Mouse (Mus musculus): Measurements from ENCODE around the gene Hoxb5. TPM values are rescaled to one million over a fixed set of nuclear protein-coding genes. Genes with fewer than 3 reads are reported as not detected.

Gene Hoxb5
- polyA plus RNA-seq, 1 experiment from 2014 or later, result 2.4 TPM

- H3K9ac ChIP-seq (ENCODE audit: low read depth, low read length), result peak overlapping the region; percentile 69
- no peaks in the 10 kb centered on the region for H3K9me3 ChIP-seq (replicated peaks; ENCODE audit: control insufficient read depth, low read length)
- peaks cover 4% of the 10 kb centered on the region; the same call in 1 of the 2 replicates for H3K4me1 ChIP-seq (ENCODE audit: control insufficient read depth, insufficient read depth, low read length)
- peak overlapping the region; percentile 80 for H3K27ac ChIP-seq (ENCODE audit: low read depth, low read length)
- ATAC-seq (replicated peaks; ENCODE audit: insufficient number of reproducible peaks, low FRiP score, low TSS enrichment), result peak; percentile 71; the same call in 1 of the 2 replicates
- under 1% methylated on average over 42 of the region's 45 CpGs for WGBS (ENCODE audit: insufficient replicate concordance)
- peak overlapping the region; percentile 74 for H3K4me2 ChIP-seq
- H3K36me3 ChIP-seq (ENCODE audit: control insufficient read depth, insufficient read depth, low read length), result no peaks in the 10 kb centered on the region
- peak overlapping the region; percentile 55 for H3K4me3 ChIP-seq (ENCODE audit: low read depth, low read length)
- peaks cover 91% of the 10 kb centered on the region for H3K27me3 ChIP-seq (ENCODE audit: control insufficient read depth, insufficient read depth, low read length)
These were observed 15.4 kb downstream of the Hoxb5 start for GRCm38 (mm10) chr11:96318368-96319070.

GRCm38 (mm10) chr11:96319071-96319902, 16.2 kb downstream of the Hoxb5 start:
- H3K27me3 ChIP-seq (ENCODE audit: control insufficient read depth, insufficient read depth, low read length), result peaks cover 91% of the 10 kb centered on the region
- peak overlapping the region; percentile 74 for H3K4me2 ChIP-seq
- WGBS (ENCODE audit: insufficient replicate concordance), result 0% methylated on average over 28 of the region's 34 CpGs
- no peaks in the 10 kb centered on the region for H3K36me3 ChIP-seq (ENCODE audit: control insufficient read depth, insufficient read depth, low read length)
- peak overlapping the region; percentile 80 for H3K27ac ChIP-seq (ENCODE audit: low read depth, low read length)
- peak overlapping the region; percentile 69 for H3K9ac ChIP-seq (ENCODE audit: low read depth, low read length)
- peak overlapping the region; percentile 55 for H3K4me3 ChIP-seq (ENCODE audit: low read depth, low read length)
- H3K9me3 ChIP-seq (replicated peaks; ENCODE audit: control insufficient read depth, low read length), result no peaks in the 10 kb centered on the region
- ATAC-seq (replicated peaks; ENCODE audit: insufficient number of reproducible peaks, low FRiP score, low TSS enrichment), result no peak
- H3K4me1 ChIP-seq (ENCODE audit: control insufficient read depth, insufficient read depth, low read length), result peaks cover 4% of the 10 kb centered on the region; the same call in 1 of the 2 replicates

- ATAC-seq (replicated peaks; ENCODE audit: insufficient number of reproducible peaks, low FRiP score, low TSS enrichment), result no peak
- WGBS (ENCODE audit: insufficient replicate concordance), result under 1% methylated on average over 29 of the region's 29 CpGs
- peak overlapping the region; percentile 74 for H3K4me2 ChIP-seq
- H3K36me3 ChIP-seq (ENCODE audit: control insufficient read depth, insufficient read depth, low read length), result no peaks in the 10 kb centered on the region
- H3K4me1 ChIP-seq (ENCODE audit: control insufficient read depth, insufficient read depth, low read length), result peaks cover 4% of the 10 kb centered on the region; the same call in 1 of the 2 replicates
- peak overlapping the region; percentile 61; the same call in 1 of the 2 replicates for H3K9ac ChIP-seq (ENCODE audit: low read depth, low read length)
- peak overlapping the region; percentile 55 for H3K4me3 ChIP-seq (ENCODE audit: low read depth, low read length)
- no peaks in the 10 kb centered on the region for H3K9me3 ChIP-seq (replicated peaks; ENCODE audit: control insufficient read depth, low read length)
- peaks cover 90% of the 10 kb centered on the region for H3K27me3 ChIP-seq (ENCODE audit: control insufficient read depth, insufficient read depth, low read length)
- peak overlapping the region; percentile 80; the same call in 1 of the 2 replicates for H3K27ac ChIP-seq (ENCODE audit: low read depth, low read length)
These were observed 16.8 kb downstream of the Hoxb5 start for GRCm38 (mm10) chr11:96319910-96320309.

GRCm38 (mm10) chr11:96320688-96321087, 17.6 kb downstream of the Hoxb5 start:
- H3K4me2 ChIP-seq, result peak overlapping the region; percentile 74; the same call in 1 of the 2 replicates
- H3K27me3 ChIP-seq (ENCODE audit: control insufficient read depth, insufficient read depth, low read length), result peaks cover 89% of the 10 kb centered on the region
- no peak overlapping the region for H3K9ac ChIP-seq (ENCODE audit: low read depth, low read length)

GRCm38 (mm10) chr11:96321846-96322245, 18.7 kb downstream of the Hoxb5 start:
- Histone ChIP-seq H3K9me3 (replicated peaks; ENCODE audit: control insufficient read depth, low read length) (no peaks in the 10 kb centered on the region), H3K27ac (ENCODE audit: low read depth, low read length) (no peak overlapping the region), H3K36me3 (ENCODE audit: control insufficient read depth, insufficient read depth, low read length) (no peaks in the 10 kb centered on the region), H3K4me1 (ENCODE audit: control insufficient read depth, insufficient read depth, low read length) (peaks cover 7% of the 10 kb centered on the region), H3K27me3 (ENCODE audit: control insufficient read depth, insufficient read depth, low read length) (peaks cover 89% of the 10 kb centered on the region), H3K4me3 (ENCODE audit: low read depth, low read length) (no peak overlapping the region), H3K9ac (ENCODE audit: low read depth, low read length) (no peak overlapping the region), H3K4me2 (0 out of 2 replicates have a peak overlapping the region, but pooled peaks have one; percentile 7)
- WGBS (ENCODE audit: insufficient replicate concordance), result 25% methylated on average over 5 of the region's 5 CpGs
- ATAC-seq (replicated peaks; ENCODE audit: insufficient number of reproducible peaks, low FRiP score, low TSS enrichment), result no peak

More at GRCm38 (mm10) chr11:96320688-96321087, 17.6 kb downstream of the Hoxb5 start:
- Histone ChIP-seq H3K36me3 (ENCODE audit: control insufficient read depth, insufficient read depth, low read length) (no peaks in the 10 kb centered on the region), H3K27ac (ENCODE audit: low read depth, low read length) (no peak overlapping the region), H3K9me3 (replicated peaks; ENCODE audit: control insufficient read depth, low read length) (no peaks in the 10 kb centered on the region), H3K4me3 (ENCODE audit: low read depth, low read length) (peak overlapping the region; percentile 16), H3K4me1 (ENCODE audit: control insufficient read depth, insufficient read depth, low read length) (peaks cover 4% of the 10 kb centered on the region; the same call in 1 of the 2 replicates)
- no peak for ATAC-seq (replicated peaks; ENCODE audit: insufficient number of reproducible peaks, low FRiP score, low TSS enrichment)
- 3% methylated on average over 17 of the region's 17 CpGs for WGBS (ENCODE audit: insufficient replicate concordance)

- Histone ChIP-seq H3K4me1 (ENCODE audit: control insufficient read depth, insufficient read depth, low read length) (peaks cover 7% of the 10 kb centered on the region), H3K9me3 (replicated peaks; ENCODE audit: control insufficient read depth, low read length) (no peaks in the 10 kb centered on the region), H3K9ac (ENCODE audit: low read depth, low read length) (no peak overlapping the region), H3K4me2 (no peak overlapping the region), H3K27ac (ENCODE audit: low read depth, low read length) (no peak overlapping the region), H3K4me3 (ENCODE audit: low read depth, low read length) (no peak overlapping the region), H3K27me3 (ENCODE audit: control insufficient read depth, insufficient read depth, low read length) (peaks cover 91% of the 10 kb centered on the region), H3K36me3 (ENCODE audit: control insufficient read depth, insufficient read depth, low read length) (no peaks in the 10 kb centered on the region)
- ATAC-seq (replicated peaks; ENCODE audit: insufficient number of reproducible peaks, low FRiP score, low TSS enrichment), result no peak
- 16% methylated on average over 6 of the region's 6 CpGs for WGBS (ENCODE audit: insufficient replicate concordance)
These were observed 19.6 kb downstream of the Hoxb5 start for GRCm38 (mm10) chr11:96322738-96323137.

GRCm38 (mm10) chr11:96323154-96323553, 20.0 kb downstream of the Hoxb5 start, which contains the start of gene Hoxb3:
TSS of gene Hoxb3 (plus strand) at chr11:96323326.
- H3K4me2 ChIP-seq, result 0 out of 2 replicates have a peak within 1 kb of the TSS, but pooled peaks have one; percentile 7
- peaks cover 91% of the 10 kb centered on the region for H3K27me3 ChIP-seq (ENCODE audit: control insufficient read depth, insufficient read depth, low read length)
- H3K4me1 ChIP-seq (ENCODE audit: control insufficient read depth, insufficient read depth, low read length), result peaks cover 7% of the 10 kb centered on the region
- H3K9ac ChIP-seq (ENCODE audit: low read depth, low read length), result peak within 1 kb of the TSS; percentile 34; the same call in 1 of the 2 replicates
- WGBS (ENCODE audit: insufficient replicate concordance), result 21% methylated on average over 10 of the region's 10 CpGs
- no peak within 1 kb of the TSS for H3K4me3 ChIP-seq (ENCODE audit: low read depth, low read length)
- H3K36me3 ChIP-seq (ENCODE audit: control insufficient read depth, insufficient read depth, low read length), result no peaks in the 10 kb centered on the region
- ATAC-seq (replicated peaks; ENCODE audit: insufficient number of reproducible peaks, low FRiP score, low TSS enrichment), result no peak
- H3K27ac ChIP-seq (ENCODE audit: low read depth, low read length), result no peak within 1 kb of the TSS; the same call in 1 of the 2 replicates
- no peaks in the 10 kb centered on the region for H3K9me3 ChIP-seq (replicated peaks; ENCODE audit: control insufficient read depth, low read length)

GRCm38 (mm10) chr11:96324125-96324524, 21.0 kb downstream of the Hoxb5 start:
- Histone ChIP-seq H3K27me3 (ENCODE audit: control insufficient read depth, insufficient read depth, low read length) (peaks cover 91% of the 10 kb centered on the region), H3K4me2 (no peak overlapping the region; the same call in 1 of the 2 replicates), H3K4me3 (ENCODE audit: low read depth, low read length) (no peak overlapping the region), H3K9ac (ENCODE audit: low read depth, low read length) (no peak overlapping the region), H3K27ac (ENCODE audit: low read depth, low read length) (no peak overlapping the region), H3K9me3 (replicated peaks; ENCODE audit: control insufficient read depth, low read length) (no peaks in the 10 kb centered on the region), H3K4me1 (ENCODE audit: control insufficient read depth, insufficient read depth, low read length) (peaks cover 3% of the 10 kb centered on the region; the same call in 1 of the 2 replicates), H3K36me3 (ENCODE audit: control insufficient read depth, insufficient read depth, low read length) (no peaks in the 10 kb centered on the region)
- ATAC-seq (replicated peaks; ENCODE audit: insufficient number of reproducible peaks, low FRiP score, low TSS enrichment), result no peak
- WGBS (ENCODE audit: insufficient replicate concordance), result 6% methylated on average over 5 of the region's 5 CpGs
